Mouse (Mus musculus) mature B cell (primary cell): ENCODE data around the gene Ankrd34a.

Experiments used
- in situ Hi-C: fragments of 300-500 bp; cut with MboI; formaldehyde crosslinking; loops from 2 replicates; pipeline ENCODE4 v1.14.3; 2019

Gene Ankrd34a

GRCm38 (mm10) chr3:96563267-96563666 is 33.2 kb upstream of the Ankrd34a start:
- in situ Hi-C loops: no loop called here

- in situ Hi-C loops: no loop called here
These were observed 32.4 kb upstream of the Ankrd34a start for GRCm38 (mm10) chr3:96563911-96564632.

GRCm38 (mm10) chr3:96564633-96565032 is 31.8 kb upstream of the Ankrd34a start:
- in situ Hi-C loops: no loop called here

GRCm38 (mm10) chr3:96565105-96565504 is 31.3 kb upstream of the Ankrd34a start:
- in situ Hi-C loops: no loop called here

GRCm38 (mm10) chr3:96566661-96567450 is 29.6 kb upstream of the Ankrd34a start:
- in situ Hi-C loops: no loop called here

- in situ Hi-C loops: no loop called here
These were observed 27.8 kb upstream of the Ankrd34a start for GRCm38 (mm10) chr3:96568605-96569004.

GRCm38 (mm10) chr3:96569506-96569905 is 26.9 kb upstream of the Ankrd34a start:
- in situ Hi-C loops: no loop called here

- in situ Hi-C loops: no loop called here
These were observed 26.4 kb upstream of the Ankrd34a start for GRCm38 (mm10) chr3:96569966-96570605.

- in situ Hi-C loops: no loop called here
These were observed 25.8 kb upstream of the Ankrd34a start for GRCm38 (mm10) chr3:96570643-96571042.

- in situ Hi-C loops: no loop called here
These were observed 25.1 kb upstream of the Ankrd34a start for GRCm38 (mm10) chr3:96571336-96571735.

- in situ Hi-C loops: no loop called here
These were observed 24.3 kb upstream of the Ankrd34a start for GRCm38 (mm10) chr3:96571896-96572698.

GRCm38 (mm10) chr3:96573611-96574511 is 22.6 kb upstream of the Ankrd34a start:
- in situ Hi-C loops: no loop called here

- in situ Hi-C loops: no loop called here
These were observed 21.0 kb upstream of the Ankrd34a start for GRCm38 (mm10) chr3:96575272-96575984.

- in situ Hi-C loops: no loop called here
These were observed 20.3 kb upstream of the Ankrd34a start for GRCm38 (mm10) chr3:96576005-96576658.

GRCm38 (mm10) chr3:96576690-96577541 is 19.5 kb upstream of the Ankrd34a start, which contains the start of gene Gm16253:
Gm16253 (plus strand) TSS chr3:96576984.
- in situ Hi-C loops: no loop called here

GRCm38 (mm10) chr3:96577566-96577965 is 18.9 kb upstream of the Ankrd34a start:
- in situ Hi-C loops: no loop called here

GRCm38 (mm10) chr3:96578561-96579238 is 17.7 kb upstream of the Ankrd34a start:
- in situ Hi-C loops: no loop called here

GRCm38 (mm10) chr3:96579239-96579750 is 17.1 kb upstream of the Ankrd34a start:
- in situ Hi-C loops: no loop called here
